Mouse (Mus musculus): ENCODE data around the gene Arhgap15. TPM values are rescaled to one million over a fixed set of nuclear protein-coding genes. Genes with fewer than 3 reads are reported as not detected.

Arhgap15 gene
- total and polyA plus RNA-seq, 3 experiments, result 0.89 to 56.4 (median 39.8) TPM

- Histone ChIP-seq H3K4me1 (ENCODE audit: insufficient read depth, low read depth, low read length) (no peaks in the 10 kb centered on the region), H3K4me3 (ENCODE audit: low read depth, low read length) (no peak overlapping the region), H3K9me3 (replicated peaks) (no peaks in the 10 kb centered on the region), H3K36me3 (replicated peaks) (no peaks in the 10 kb centered on the region), H3K27me3 (ENCODE audit: insufficient read depth, low read length) (no peaks in the 10 kb centered on the region)
- DNase-seq (ENCODE audit: low spot score) (no peak), ATAC-seq (ENCODE audit: extremely low read depth, insufficient number of reproducible peaks, low FRiP score, poor library complexity, severe bottlenecking) (no peak)
- TF ChIP-seq POLR2AphosphoS5 (IDR thresholded peaks at IDR 0.05; ENCODE audit: insufficient replicate concordance, low read depth, low read length) (no peak), GATA2 (IDR thresholded peaks at IDR 0.05; ENCODE audit: borderline replicate concordance, low read depth, low read length) (no peak), CTCF (IDR thresholded peaks at IDR 0.05; ENCODE audit: low read depth, low read length) (no peak), GATA1 (IDR thresholded peaks at IDR 0.05; ENCODE audit: borderline replicate concordance, low read length) (no peak), TAL1 (conservative IDR thresholded peaks at IDR 0.05; ENCODE audit: low read depth, low read length) (no peak)
These were observed 584.7 kb downstream of the Arhgap15 start for GRCm38 (mm10) chr2:44333295-44333694.

- TF ChIP-seq POLR2AphosphoS5 (IDR thresholded peaks at IDR 0.05; ENCODE audit: insufficient replicate concordance, low read depth, low read length) (no peak), CTCF (IDR thresholded peaks at IDR 0.05; ENCODE audit: low read depth, low read length) (no peak), TAL1 (conservative IDR thresholded peaks at IDR 0.05; ENCODE audit: low read depth, low read length) (no peak), GATA1 (IDR thresholded peaks at IDR 0.05; ENCODE audit: borderline replicate concordance, low read length) (no peak), GATA2 (IDR thresholded peaks at IDR 0.05; ENCODE audit: borderline replicate concordance, low read depth, low read length) (no peak)
- Histone ChIP-seq H3K4me1 (ENCODE audit: insufficient read depth, low read depth, low read length) (no peaks in the 10 kb centered on the region), H3K36me3 (replicated peaks) (no peaks in the 10 kb centered on the region), H3K9me3 (replicated peaks) (no peaks in the 10 kb centered on the region), H3K27me3 (ENCODE audit: insufficient read depth, low read length) (no peaks in the 10 kb centered on the region; the same call in 1 of the 2 replicates), H3K4me3 (ENCODE audit: low read depth, low read length) (no peak overlapping the region)
- DNase-seq (ENCODE audit: low spot score), result no peak
- ATAC-seq (ENCODE audit: extremely low read depth, insufficient number of reproducible peaks, low FRiP score, poor library complexity, severe bottlenecking), result no peak
These were observed 585.4 kb downstream of the Arhgap15 start for GRCm38 (mm10) chr2:44334006-44334405.

GRCm38 (mm10) chr2:44334517-44334916, 585.9 kb downstream of the Arhgap15 start:
- no peaks in the 10 kb centered on the region for H3K36me3 ChIP-seq (replicated peaks)
- no peak overlapping the region for H3K4me3 ChIP-seq (ENCODE audit: low read depth, low read length)
- TF ChIP-seq TAL1 (conservative IDR thresholded peaks at IDR 0.05; ENCODE audit: low read depth, low read length), result no peak
- TF ChIP-seq GATA1 (IDR thresholded peaks at IDR 0.05; ENCODE audit: borderline replicate concordance, low read length), result no peak
- no peak for TF ChIP-seq POLR2AphosphoS5 (IDR thresholded peaks at IDR 0.05; ENCODE audit: insufficient replicate concordance, low read depth, low read length)
- no peak for TF ChIP-seq GATA2 (IDR thresholded peaks at IDR 0.05; ENCODE audit: borderline replicate concordance, low read depth, low read length)
- no peak for TF ChIP-seq CTCF (IDR thresholded peaks at IDR 0.05; ENCODE audit: low read depth, low read length)
- DNase-seq (ENCODE audit: low spot score) (no peak), ATAC-seq (ENCODE audit: extremely low read depth, insufficient number of reproducible peaks, low FRiP score, poor library complexity, severe bottlenecking) (no peak)
- H3K9me3 ChIP-seq (replicated peaks), result no peaks in the 10 kb centered on the region
- no peaks in the 10 kb centered on the region for H3K4me1 ChIP-seq (ENCODE audit: insufficient read depth, low read depth, low read length)
- H3K27me3 ChIP-seq (ENCODE audit: insufficient read depth, low read length), result no peaks in the 10 kb centered on the region; the same call in 1 of the 2 replicates

GRCm38 (mm10) chr2:44336720-44337354, 588.2 kb downstream of the Arhgap15 start:
- Histone ChIP-seq H3K9me3 (replicated peaks) (no peaks in the 10 kb centered on the region), H3K36me3 (replicated peaks) (no peaks in the 10 kb centered on the region), H3K4me3 (ENCODE audit: low read depth, low read length) (no peak overlapping the region), H3K27me3 (ENCODE audit: insufficient read depth, low read length) (no peaks in the 10 kb centered on the region; the same call in 1 of the 2 replicates), H3K4me1 (ENCODE audit: insufficient read depth, low read depth, low read length) (no peaks in the 10 kb centered on the region)
- TF ChIP-seq GATA1 (IDR thresholded peaks at IDR 0.05; ENCODE audit: borderline replicate concordance, low read length) (no peak), GATA2 (IDR thresholded peaks at IDR 0.05; ENCODE audit: borderline replicate concordance, low read depth, low read length) (no peak), TAL1 (conservative IDR thresholded peaks at IDR 0.05; ENCODE audit: low read depth, low read length) (no peak), POLR2AphosphoS5 (IDR thresholded peaks at IDR 0.05; ENCODE audit: insufficient replicate concordance, low read depth, low read length) (no peak), CTCF (IDR thresholded peaks at IDR 0.05; ENCODE audit: low read depth, low read length) (no peak)
- no peak; the same call in 1 of the 2 replicates for ATAC-seq (ENCODE audit: extremely low read depth, insufficient number of reproducible peaks, low FRiP score, poor library complexity, severe bottlenecking)
- no peak for DNase-seq (ENCODE audit: low spot score)

- Histone ChIP-seq H3K4me1 (ENCODE audit: insufficient read depth, low read depth, low read length) (no peaks in the 10 kb centered on the region), H3K36me3 (replicated peaks) (no peaks in the 10 kb centered on the region), H3K4me3 (ENCODE audit: low read depth, low read length) (no peak overlapping the region), H3K27me3 (ENCODE audit: insufficient read depth, low read length) (no peaks in the 10 kb centered on the region; the same call in 1 of the 2 replicates), H3K9me3 (replicated peaks) (no peaks in the 10 kb centered on the region)
- DNase-seq (ENCODE audit: low spot score) (no peak), ATAC-seq (ENCODE audit: extremely low read depth, insufficient number of reproducible peaks, low FRiP score, poor library complexity, severe bottlenecking) (no peak)
- no peak for TF ChIP-seq TAL1 (conservative IDR thresholded peaks at IDR 0.05; ENCODE audit: low read depth, low read length)
- no peak for TF ChIP-seq POLR2AphosphoS5 (IDR thresholded peaks at IDR 0.05; ENCODE audit: insufficient replicate concordance, low read depth, low read length)
- TF ChIP-seq GATA1 (IDR thresholded peaks at IDR 0.05; ENCODE audit: borderline replicate concordance, low read length), result no peak
These were observed 589.8 kb downstream of the Arhgap15 start for GRCm38 (mm10) chr2:44338467-44338866.

- H3K9me3 ChIP-seq (replicated peaks), result no peaks in the 10 kb centered on the region
- no peak for TF ChIP-seq TAL1 (conservative IDR thresholded peaks at IDR 0.05; ENCODE audit: low read depth, low read length)
- no peak for TF ChIP-seq GATA1 (IDR thresholded peaks at IDR 0.05; ENCODE audit: borderline replicate concordance, low read length)
- no peak for TF ChIP-seq CTCF (IDR thresholded peaks at IDR 0.05; ENCODE audit: low read depth, low read length)
- no peak for TF ChIP-seq GATA2 (IDR thresholded peaks at IDR 0.05; ENCODE audit: borderline replicate concordance, low read depth, low read length)
- no peak for TF ChIP-seq POLR2AphosphoS5 (IDR thresholded peaks at IDR 0.05; ENCODE audit: insufficient replicate concordance, low read depth, low read length)
These were observed 592.5 kb downstream of the Arhgap15 start for GRCm38 (mm10) chr2:44341091-44341571.

More at GRCm38 (mm10) chr2:44341091-44341571, 592.5 kb downstream of the Arhgap15 start:
- Histone ChIP-seq H3K4me3 (ENCODE audit: low read depth, low read length) (no peak overlapping the region), H3K36me3 (replicated peaks) (no peaks in the 10 kb centered on the region), H3K4me1 (ENCODE audit: insufficient read depth, low read depth, low read length) (no peaks in the 10 kb centered on the region), H3K27me3 (ENCODE audit: insufficient read depth, low read length) (no peaks in the 10 kb centered on the region; the same call in 1 of the 2 replicates)
- no peak for DNase-seq (ENCODE audit: low spot score)
- ATAC-seq (ENCODE audit: extremely low read depth, insufficient number of reproducible peaks, low FRiP score, poor library complexity, severe bottlenecking), result no peak

Data from G1E (cell line).